Mouse (Mus musculus) CH12.LX (cell line): ENCODE results near the gene Abtb2. TPM values are rescaled to one million over a fixed set of nuclear protein-coding genes. Genes with fewer than 3 reads are reported as not detected.

Experiments
- DNase-seq: peaks from one replicate; pipeline ENCODE4 v3.0.0-alpha.2; 2013; ENCODE audit errors: extremely low read depth
- H3K27ac ChIP-seq: 2 replicates; pipeline ENCODE4 v1.5.1; 2012; ENCODE audit warnings: low read depth, mild to moderate bottlenecking, control low read depth, moderate library complexity; ENCODE audit not compliant: insufficient read depth
- H3K27me3 ChIP-seq: replicated peaks from 2 replicates; pipeline ENCODE3; 2012; ENCODE audit warnings: inconsistent platforms
- H3K36me3 ChIP-seq, 2 experiments: replicated peaks in 1 of 2; 2 replicates each; pipeline versions ENCODE3 to v1.6.1; 2012; ENCODE audit warnings: inconsistent platforms in 1 of 2, low read length in 1 of 2, mild to moderate bottlenecking in 1 of 2, mixed read lengths in 1 of 2, moderate library complexity in 1 of 2; ENCODE audit not compliant: control insufficient read depth in 1 of 2, insufficient read depth in 1 of 2
- H3K4me1 ChIP-seq, 2 experiments: 2 replicates each; pipeline ENCODE4 v1.6.1; 2012; ENCODE audit warnings: inconsistent platforms in 1 of 2, moderate library complexity in 1 of 2; ENCODE audit not compliant: insufficient read depth in 2 of 2, control insufficient read depth in 1 of 2
- H3K4me2 ChIP-seq: 2 replicates; pipeline ENCODE4 v1.6.1; 2012; ENCODE audit warnings: low read depth, mild to moderate bottlenecking, control low read depth; ENCODE audit not compliant: poor library complexity, insufficient read depth, severe bottlenecking
- H3K4me3 ChIP-seq, 3 experiments: fragments of 150-350 bp in 1 of 3; sonication (generic) in 1 of 3; replicated peaks in 1 of 3; 2 replicates each; pipeline versions ENCODE3 to v1.5.1; 2011 to 2012; ENCODE audit warnings: low read depth in 2 of 3, low read length in 2 of 3, mild to moderate bottlenecking in 2 of 3, moderate library complexity in 2 of 3, control low read depth in 1 of 3, improper control_type of control experiment in 1 of 3, inconsistent platforms in 1 of 3, mixed read lengths in 1 of 3; ENCODE audit not compliant: poor library complexity in 1 of 3
- H3K79me2 ChIP-seq: replicated peaks from 2 replicates; pipeline ENCODE4 v1.6.1; 2012; ENCODE audit warnings: mild to moderate bottlenecking, moderate library complexity; ENCODE audit not compliant: control insufficient read depth, poor library complexity, insufficient read depth, severe bottlenecking; ENCODE audit errors: extremely low read depth
- H3K9ac ChIP-seq: 2 replicates; pipeline ENCODE4 v1.6.1; 2012; ENCODE audit warnings: low read depth, mild to moderate bottlenecking, control low read depth, moderate library complexity; ENCODE audit not compliant: insufficient read depth
- H3K9me3 ChIP-seq: replicated peaks from 2 replicates; pipeline ENCODE3; 2012; ENCODE audit warnings: low read length, inconsistent platforms, mixed read lengths
- CHD1 ChIP-seq: IDR thresholded peaks from 2 replicates; pipeline ENCODE4 v1.6.1; 2012; ENCODE audit warnings: low read depth, low read length, improper control_type of control experiment, inconsistent platforms
- CTCF ChIP-seq, 2 experiments: IDR thresholded peaks in 1 of 2; conservative IDR thresholded peaks in 1 of 2; 2 replicates each; pipeline ENCODE4 v1.5.1; 2011 to 2012; ENCODE audit warnings: low read depth in 2 of 2, low read length in 2 of 2, improper control_type of control experiment in 1 of 2, inconsistent platforms in 1 of 2, mild to moderate bottlenecking in 1 of 2, moderate library complexity in 1 of 2
- ELF1 ChIP-seq: IDR thresholded peaks from 2 replicates; pipeline ENCODE4 v1.6.1; 2014; ENCODE audit warnings: low read depth, mild to moderate bottlenecking, inconsistent platforms, low read length, improper control_type of control experiment
- ETS1 ChIP-seq: conservative IDR thresholded peaks from 2 replicates; pipeline ENCODE4 v1.6.1; 2012; ENCODE audit warnings: low read depth, mild to moderate bottlenecking, inconsistent platforms, low read length, improper control_type of control experiment, moderate library complexity
- HCFC1 ChIP-seq: IDR thresholded peaks from 2 replicates; pipeline ENCODE4 v1.6.1; 2012; ENCODE audit warnings: low read depth, mild to moderate bottlenecking, inconsistent platforms, low read length, improper control_type of control experiment
- JUND ChIP-seq: conservative IDR thresholded peaks from 2 replicates; pipeline ENCODE4 v1.6.1; 2011; ENCODE audit warnings: low read depth, low read length, improper control_type of control experiment
- KAT2A ChIP-seq: IDR thresholded peaks from 2 replicates; pipeline ENCODE4 v1.6.1; 2012; ENCODE audit warnings: low read length, improper control_type of control experiment, inconsistent platforms; ENCODE audit not compliant: insufficient replicate concordance
- MAFK ChIP-seq: IDR thresholded peaks from 2 replicates; pipeline ENCODE4 v1.6.1; 2011; ENCODE audit warnings: low read length, improper control_type of control experiment; ENCODE audit not compliant: insufficient replicate concordance
- MAX ChIP-seq: IDR thresholded peaks from 2 replicates; pipeline ENCODE4 v1.6.1; 2011; ENCODE audit warnings: low read length, improper control_type of control experiment
- MXI1 ChIP-seq: IDR thresholded peaks from 2 replicates; pipeline ENCODE4 v1.6.1; 2011; ENCODE audit warnings: mild to moderate bottlenecking, low read depth, low read length, improper control_type of control experiment
- MYC ChIP-seq: IDR thresholded peaks from 2 replicates; pipeline ENCODE4 v1.6.1; 2011; ENCODE audit warnings: low read depth, mild to moderate bottlenecking, improper control_type of control experiment, low read length
- NELFE ChIP-seq: IDR thresholded peaks from 2 replicates; pipeline ENCODE4 v1.6.1; 2011; ENCODE audit warnings: low read depth, low read length, improper control_type of control experiment
- PAX5 ChIP-seq: IDR thresholded peaks from 2 replicates; pipeline ENCODE4 v1.6.1; 2012; ENCODE audit warnings: low read length, inconsistent platforms, mixed read lengths
- RAD21 ChIP-seq: IDR thresholded peaks from 2 replicates; pipeline ENCODE4 v1.6.1; 2011; ENCODE audit warnings: low read depth, mild to moderate bottlenecking, low read length, improper control_type of control experiment, moderate library complexity
- SIN3A ChIP-seq: IDR thresholded peaks from 2 replicates; pipeline ENCODE4 v1.6.1; 2012; ENCODE audit warnings: low read length, improper control_type of control experiment, inconsistent platforms
- SMC3 ChIP-seq: IDR thresholded peaks from 2 replicates; pipeline ENCODE4 v1.6.1; 2011; ENCODE audit warnings: low read depth, low read length, improper control_type of control experiment
- USF1 ChIP-seq: IDR thresholded peaks from 2 replicates; pipeline ENCODE4 v1.6.1; 2014; ENCODE audit warnings: low read depth, mild to moderate bottlenecking, inconsistent platforms, low read length, improper control_type of control experiment
- USF2 ChIP-seq: conservative IDR thresholded peaks from 2 replicates; pipeline ENCODE4 v1.6.1; 2011; ENCODE audit warnings: low read depth, low read length, improper control_type of control experiment
- ZMIZ1 ChIP-seq: IDR thresholded peaks from 2 replicates; pipeline ENCODE4 v1.6.1; 2012; ENCODE audit warnings: low read depth, mild to moderate bottlenecking, inconsistent platforms, low read length, improper control_type of control experiment
- dilution Hi-C: fragments of 300-500 bp; cut with MboI; formaldehyde crosslinking; loops from 2 replicates; pipeline ENCODE4 v1.14.3; 2020; ENCODE audit warnings: low sequenced_read_pairs; ENCODE audit not compliant: extremely low pct_unique_long_range_greater_than_20kb, extremely low pct_ligation_motif_present
- in situ Hi-C: fragments of 300-500 bp; cut with MboI; formaldehyde crosslinking; loops from 3 replicates; pipeline ENCODE4 v1.14.3; 2019; ENCODE audit warnings: low sequenced_read_pairs, low pct_ligation_motif_present, low pct_unique_long_range_greater_than_20kb, mixed read lengths
- polyA plus RNA-seq: library from polyadenylated mRNA; unstranded; fragments of >175 nt; gene quantifications from 2 replicates; pipeline ENCODE4 v1.2.1, GENCODE M21; 2012; ENCODE audit warnings: low read depth; ENCODE audit not compliant: insufficient read length
- total RNA-seq, 2 experiments: library from RNA; depleted of rRNA; stranded (reverse); fragments of 300-350 nt in 1 of 2; fragments of >200 nt in 1 of 2; gene quantifications; 2 replicates each; pipeline ENCODE4 v1.2.3; 2012 to 2014

Gene Abtb2
- total and polyA plus RNA-seq, 3 experiments, result 2.9 to 7.7 (median 3.8) TPM

GRCm38 (mm10) chr2:103687143-103687542 is 121.0 kb downstream of the Abtb2 start:
- H3K4me3 ChIP-seq, result no peak overlapping the region
- no peaks in the 10 kb centered on the region for H3K27me3 ChIP-seq
- H3K27ac ChIP-seq, result no peak overlapping the region
- no peak overlapping the region for H3K4me2 ChIP-seq
- H3K4me1 ChIP-seq, result peaks cover 29 to 70% of the 10 kb centered on the region in 2 experiments
- no peak overlapping the region for H3K9ac ChIP-seq
- H3K36me3 ChIP-seq, result peaks cover 0 to 7% of the 10 kb centered on the region in 2 experiments
- no peak for DNase-seq
- in situ Hi-C loops (no loop called here), dilution Hi-C loops (no loop called here)
- no peaks in the 10 kb centered on the region for H3K9me3 ChIP-seq
- no peaks in the 10 kb centered on the region for H3K79me2 ChIP-seq
- TF ChIP-seq MAFK, result no peak
- TF ChIP-seq ELF1, result no peak
- no peak for TF ChIP-seq USF1
- no peak for TF ChIP-seq ZMIZ1
- TF ChIP-seq MAX, result no peak
- TF ChIP-seq HCFC1, result no peak
- TF ChIP-seq SIN3A, result no peak
- TF ChIP-seq KAT2A, result no peak
- TF ChIP-seq CTCF (conservative IDR thresholded peaks at IDR 0.05 in 1 of 2, IDR thresholded peaks at IDR 0.05 in 1 of 2; ENCODE audit: low read depth in 2 of 2, low read length in 2 of 2), result no peak
- TF ChIP-seq SMC3, result no peak
- no peak for TF ChIP-seq MXI1
- TF ChIP-seq NELFE, result no peak
- no peak for TF ChIP-seq RAD21
- TF ChIP-seq MYC, result no peak
- no peak for TF ChIP-seq CHD1
- no peak for TF ChIP-seq USF2
- no peak for TF ChIP-seq PAX5
- TF ChIP-seq JUND, result no peak
- TF ChIP-seq, all 38 proteins: peak for 0

- Histone ChIP-seq H3K9me3 (no peaks in the 10 kb centered on the region), H3K4me2 (no peak overlapping the region), H3K36me3 (peaks cover 0 to 9% of the 10 kb centered on the region in 2 experiments), H3K4me3 (no peak overlapping the region), H3K27ac (no peak overlapping the region), H3K9ac (no peak overlapping the region), H3K27me3 (no peaks in the 10 kb centered on the region), H3K4me1 (peaks cover 29 to 64% of the 10 kb centered on the region in 2 experiments), H3K79me2 (no peaks in the 10 kb centered on the region)
- dilution Hi-C loops (no loop called here), in situ Hi-C loops (no loop called here)
- TF ChIP-seq ETS1, result no peak
- no peak for DNase-seq
Observed at GRCm38 (mm10) chr2:103687888-103688287, 121.8 kb downstream of the Abtb2 start.
